Mouse (Mus musculus): Measurements from ENCODE around the gene Gm11009.
"Not testable (repeated sequence)": the region's sequence is repeated elsewhere in the genome, so short reads cannot be mapped to it uniquely, and the experiment has no call there.

Gm11009 gene

GRCm38 (mm10) chr2:176319394-176319793 is at the start of gene Gm11009:
Gene Gm11009, minus strand, starts transcription at chr2:176319494.
- not testable (repeated sequence) for DNase-seq (ENCODE audit: low read depth, low spot score)
